Mouse (Mus musculus): ENCODE measurements around the gene Rab4a. TPM values are rescaled to one million over a fixed set of nuclear protein-coding genes. Genes with fewer than 3 reads are reported as not detected.

Rab4a gene
- polyA plus RNA-seq, 1 experiment from 2014 or later = 36.3 TPM

DNA sequence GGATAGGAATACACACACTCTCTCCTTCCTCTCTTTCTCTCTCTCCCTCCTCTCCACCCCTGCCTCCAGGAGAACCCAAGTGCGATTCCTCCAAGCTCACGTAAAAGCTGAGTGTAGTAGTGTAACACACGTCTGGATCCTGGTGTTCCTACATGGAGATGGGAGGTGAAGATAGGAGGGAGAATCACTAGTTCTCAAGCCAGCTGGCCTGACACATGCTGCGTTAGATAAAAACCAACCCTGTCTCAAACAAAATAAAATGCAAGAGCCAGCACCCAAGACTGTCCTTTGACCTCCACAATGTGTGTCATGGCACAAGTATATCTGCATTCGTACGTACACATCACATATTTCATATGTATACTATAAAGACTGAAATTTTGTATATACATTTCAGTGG is 15.0 kb downstream of the Rab4a start:
- ATAC-seq (no peak), DNase-seq (no peak)
- H3K36me3 ChIP-seq (replicated peaks; ENCODE audit: insufficient read depth, low read length) = peaks cover 4% of the 10 kb centered on the region
- H3K4me2 ChIP-seq (ENCODE audit: low read depth, low read length) = peak overlapping the region; percentile 64
- 46% methylated on average over 6 of the region's 6 CpGs for WGBS (ENCODE audit: insufficient replicate concordance)
- H3K9ac ChIP-seq (replicated peaks) = peak overlapping the region; percentile 39
- no peak overlapping the region for H3K4me3 ChIP-seq (ENCODE audit: low read depth, low read length)
- TF ChIP-seq EP300 (IDR thresholded peaks at IDR 0.05; ENCODE audit: low read depth) = peak; percentile 68
- TF ChIP-seq CTCF (IDR thresholded peaks at IDR 0.05; ENCODE audit: low read depth) = no peak
- peak overlapping the region; percentile 67 for H3K27ac ChIP-seq (ENCODE audit: low read depth)
- peaks cover 26% of the 10 kb centered on the region; the same call in 1 of the 2 replicates for H3K4me1 ChIP-seq (ENCODE audit: insufficient read depth)
- H3K27me3 ChIP-seq (ENCODE audit: insufficient read depth, low read length) = no peaks in the 10 kb centered on the region
- H3K9me3 ChIP-seq (ENCODE audit: low read length) = no peaks in the 10 kb centered on the region

DNA sequence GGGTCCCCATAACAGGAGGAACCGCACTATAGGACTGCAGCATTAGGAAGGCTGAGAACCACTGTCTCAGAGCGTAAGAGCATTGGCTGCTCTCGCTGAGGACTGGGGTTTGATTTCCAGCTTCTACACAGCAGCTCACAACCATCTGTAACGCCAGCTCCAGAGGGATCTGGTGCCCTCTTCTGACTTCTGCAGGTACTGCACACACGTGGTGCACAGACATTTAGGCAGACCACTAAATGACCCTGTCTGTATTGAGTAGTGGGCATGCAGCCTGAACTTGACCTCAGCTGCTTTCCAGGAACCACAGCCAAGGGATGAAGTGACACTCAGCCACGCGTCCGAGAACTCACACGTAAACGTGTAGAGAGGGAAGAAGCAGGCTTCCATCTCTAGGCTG is 17.3 kb downstream of the Rab4a start:
- Histone ChIP-seq H3K4me2 (ENCODE audit: low read depth, low read length) (no peak overlapping the region), H3K4me3 (ENCODE audit: low read depth, low read length) (no peak overlapping the region), H3K9me3 (ENCODE audit: low read length) (no peaks in the 10 kb centered on the region), H3K27ac (ENCODE audit: low read depth) (0 out of 2 replicates have a peak overlapping the region, but pooled peaks have one; percentile 29), H3K9ac (replicated peaks) (no peak overlapping the region), H3K27me3 (ENCODE audit: insufficient read depth, low read length) (no peaks in the 10 kb centered on the region), H3K4me1 (ENCODE audit: insufficient read depth) (peaks cover 22% of the 10 kb centered on the region; the same call in 1 of the 2 replicates), H3K36me3 (replicated peaks; ENCODE audit: insufficient read depth, low read length) (peaks cover 15% of the 10 kb centered on the region)
- 73% methylated on average over 10 of the region's 10 CpGs for WGBS (ENCODE audit: insufficient replicate concordance)
- ATAC-seq = no peak
- DNase-seq = no peak
- TF ChIP-seq CTCF (IDR thresholded peaks at IDR 0.05; ENCODE audit: low read depth) (peak; percentile 61), EP300 (IDR thresholded peaks at IDR 0.05; ENCODE audit: low read depth) (no peak)

DNA sequence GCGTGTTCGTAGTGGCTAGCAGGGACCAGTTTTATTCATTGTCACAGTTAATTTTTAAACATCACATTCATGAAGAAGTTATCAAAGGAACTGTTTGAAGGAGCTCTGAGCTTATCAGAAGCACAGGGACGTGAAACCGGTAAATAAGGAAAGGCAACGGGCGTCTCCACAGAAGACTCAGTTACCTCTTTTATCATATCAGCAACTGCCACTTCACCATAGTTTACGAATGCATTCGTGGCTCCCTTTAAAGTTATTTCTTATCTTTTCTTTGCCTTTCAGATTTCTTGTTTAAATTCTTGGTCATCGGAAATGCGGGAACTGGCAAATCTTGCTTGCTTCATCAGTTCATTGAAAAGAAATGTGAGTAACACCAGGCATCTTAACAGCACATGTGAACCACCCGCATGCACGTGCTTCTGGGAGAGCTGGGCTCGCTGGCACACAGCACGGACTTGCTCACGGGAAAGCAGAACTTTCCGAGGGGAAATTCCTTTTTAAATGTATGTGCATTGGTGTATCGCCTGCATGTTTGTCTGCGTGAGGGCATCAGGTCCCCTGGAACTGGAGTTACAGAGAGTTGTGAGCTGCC is 17.8 kb downstream of the Rab4a start:
- peak; percentile 95 for TF ChIP-seq EP300 (IDR thresholded peaks at IDR 0.05; ENCODE audit: low read depth)
- no peak for TF ChIP-seq CTCF (IDR thresholded peaks at IDR 0.05; ENCODE audit: low read depth)
- Histone ChIP-seq H3K4me2 (ENCODE audit: low read depth, low read length) (no peak overlapping the region), H3K27me3 (ENCODE audit: insufficient read depth, low read length) (no peaks in the 10 kb centered on the region), H3K9ac (replicated peaks) (no peak overlapping the region), H3K4me1 (ENCODE audit: insufficient read depth) (peaks cover 20% of the 10 kb centered on the region; the same call in 1 of the 2 replicates), H3K27ac (ENCODE audit: low read depth) (0 out of 2 replicates have a peak overlapping the region, but pooled peaks have one; percentile 29), H3K4me3 (ENCODE audit: low read depth, low read length) (no peak overlapping the region), H3K36me3 (replicated peaks; ENCODE audit: insufficient read depth, low read length) (peaks cover 20% of the 10 kb centered on the region), H3K9me3 (ENCODE audit: low read length) (no peaks in the 10 kb centered on the region)
- 57% methylated on average over 18 of the region's 18 CpGs for WGBS (ENCODE audit: insufficient replicate concordance)
- DNase-seq (no peak), ATAC-seq (peak; percentile 28)

DNA sequence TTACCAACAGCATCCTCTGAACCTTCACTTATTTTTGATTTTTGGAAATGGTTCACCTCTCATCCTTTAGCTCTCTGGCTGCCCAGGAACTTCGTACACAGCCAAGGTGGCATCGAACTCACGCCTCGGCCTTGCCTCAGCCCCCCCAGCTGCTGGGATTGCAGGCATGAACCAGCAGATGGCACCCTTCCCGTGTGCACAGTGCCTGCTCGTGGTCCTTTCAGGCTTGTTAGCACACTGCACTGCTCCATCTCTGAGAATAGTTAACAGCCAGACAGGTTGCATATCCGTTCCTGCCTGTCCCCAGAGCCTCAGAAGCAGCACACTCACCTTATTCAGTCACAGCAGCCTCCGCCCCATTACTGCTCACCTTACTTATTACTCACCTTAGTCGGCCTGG is 20.2 kb downstream of the Rab4a start:
- H3K9ac ChIP-seq (replicated peaks) = no peak overlapping the region
- H3K4me2 ChIP-seq (ENCODE audit: low read depth, low read length) = no peak overlapping the region
- ATAC-seq (peak; percentile 33; the same call in 1 of the 2 replicates), DNase-seq (no peak)
- H3K27ac ChIP-seq (ENCODE audit: low read depth) = no peak overlapping the region
- H3K9me3 ChIP-seq (ENCODE audit: low read length) = no peaks in the 10 kb centered on the region
- 0 out of 2 replicates have a peak, but pooled peaks cover 8% of the 10 kb centered on the region for H3K4me1 ChIP-seq (ENCODE audit: insufficient read depth)
- no peaks in the 10 kb centered on the region for H3K27me3 ChIP-seq (ENCODE audit: insufficient read depth, low read length)
- no peak overlapping the region for H3K4me3 ChIP-seq (ENCODE audit: low read depth, low read length)
- peak; percentile 65 for TF ChIP-seq CTCF (IDR thresholded peaks at IDR 0.05; ENCODE audit: low read depth)
- no peak for TF ChIP-seq EP300 (IDR thresholded peaks at IDR 0.05; ENCODE audit: low read depth)
- H3K36me3 ChIP-seq (replicated peaks; ENCODE audit: insufficient read depth, low read length) = peaks cover 39% of the 10 kb centered on the region
- 67% methylated on average over 9 of the region's 9 CpGs for WGBS (ENCODE audit: insufficient replicate concordance)

DNA sequence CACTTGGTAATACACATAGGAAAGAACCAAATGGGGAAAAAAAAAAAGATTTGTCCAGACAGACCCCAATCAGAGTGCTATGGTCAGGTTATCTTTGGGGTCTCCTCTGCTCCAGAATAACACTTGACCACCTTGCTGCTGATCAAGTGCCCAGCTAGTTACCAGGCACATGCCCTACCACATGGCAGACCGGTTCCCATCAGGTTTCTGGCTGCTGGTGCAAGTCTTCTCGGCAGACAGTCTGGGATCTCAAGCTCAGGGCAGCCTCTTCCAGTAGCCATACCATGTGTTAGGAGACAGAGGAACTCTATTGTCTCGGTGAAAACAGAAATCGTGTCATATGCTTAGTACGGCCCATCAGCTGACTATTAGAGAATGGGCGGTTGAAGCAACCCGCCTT is 21.0 kb downstream of the Rab4a start:
- TF ChIP-seq EP300 (IDR thresholded peaks at IDR 0.05; ENCODE audit: low read depth) (no peak), CTCF (IDR thresholded peaks at IDR 0.05; ENCODE audit: low read depth) (no peak)
- H3K4me3 ChIP-seq (ENCODE audit: low read depth, low read length) = no peak overlapping the region
- H3K4me1 ChIP-seq (ENCODE audit: insufficient read depth) = 0 out of 2 replicates have a peak, but pooled peaks cover 3% of the 10 kb centered on the region
- H3K9me3 ChIP-seq (ENCODE audit: low read length) = no peaks in the 10 kb centered on the region
- no peak overlapping the region for H3K4me2 ChIP-seq (ENCODE audit: low read depth, low read length)
- DNase-seq (no peak), ATAC-seq (no peak)
- H3K9ac ChIP-seq (replicated peaks) = no peak overlapping the region
- peaks cover 42% of the 10 kb centered on the region for H3K36me3 ChIP-seq (replicated peaks; ENCODE audit: insufficient read depth, low read length)
- 85% methylated on average over 7 of the region's 7 CpGs for WGBS (ENCODE audit: insufficient replicate concordance)
- H3K27ac ChIP-seq (ENCODE audit: low read depth) = no peak overlapping the region
- no peaks in the 10 kb centered on the region for H3K27me3 ChIP-seq (ENCODE audit: insufficient read depth, low read length)

DNA sequence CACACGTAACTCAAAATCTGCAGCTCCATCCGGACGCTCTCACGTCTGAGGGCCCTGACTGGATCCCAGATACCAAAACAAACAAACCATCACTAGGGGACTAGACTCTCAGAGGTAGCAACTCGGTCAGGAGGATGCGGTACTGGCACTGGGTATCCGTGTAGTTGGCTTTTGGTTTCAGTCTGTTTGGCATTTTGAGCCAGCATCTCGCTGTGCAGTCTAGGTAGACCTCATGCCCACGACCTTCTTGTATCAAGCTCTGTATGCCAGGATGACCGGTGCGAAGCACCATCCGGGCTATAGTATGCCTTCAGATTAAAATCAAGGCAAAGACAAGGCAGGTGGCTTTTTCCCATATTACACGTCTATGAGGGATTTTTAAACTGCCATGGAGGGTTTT is 21.7 kb downstream of the Rab4a start:
- H3K27me3 ChIP-seq (ENCODE audit: insufficient read depth, low read length) = no peaks in the 10 kb centered on the region
- TF ChIP-seq CTCF (IDR thresholded peaks at IDR 0.05; ENCODE audit: low read depth) (no peak), EP300 (IDR thresholded peaks at IDR 0.05; ENCODE audit: low read depth) (no peak)

More for the DNA sequence above, 21.7 kb downstream of the Rab4a start:
- no peak overlapping the region for H3K9ac ChIP-seq (replicated peaks)
- no peak overlapping the region for H3K4me2 ChIP-seq (ENCODE audit: low read depth, low read length)
- no peak overlapping the region for H3K27ac ChIP-seq (ENCODE audit: low read depth)
- H3K4me1 ChIP-seq (ENCODE audit: insufficient read depth) = no peaks in the 10 kb centered on the region
- 92% methylated on average over 13 of the region's 13 CpGs for WGBS (ENCODE audit: insufficient replicate concordance)
- peaks cover 45% of the 10 kb centered on the region for H3K36me3 ChIP-seq (replicated peaks; ENCODE audit: insufficient read depth, low read length)
- DNase-seq (no peak), ATAC-seq (no peak)
- H3K4me3 ChIP-seq (ENCODE audit: low read depth, low read length) = no peak overlapping the region
- no peaks in the 10 kb centered on the region for H3K9me3 ChIP-seq (ENCODE audit: low read length)
